Mouse (Mus musculus) lung, adult 2 months (tissue): Measurements from ENCODE around the gene Zfp13.

ENCODE experiments used
- CTCF ChIP-seq: fragments of 200-500 bp; IDR thresholded peaks from 2 replicates; pipeline ENCODE4 v1.5.1; 2011; ENCODE audit warnings: mild to moderate bottlenecking, low read length, control low read depth; ENCODE audit not compliant: insufficient read depth
- POLR2A ChIP-seq: fragments of 200-500 bp; IDR thresholded peaks from 2 replicates; pipeline ENCODE4 v1.6.1; 2011; ENCODE audit warnings: low read depth, mild to moderate bottlenecking, control low read depth, low read length, borderline replicate concordance; ENCODE audit errors: extremely low read depth

- TF ChIP-seq POLR2A (no peak), CTCF (no peak)
These were observed 59.7 kb downstream of the Zfp13 start for GRCm38 (mm10) chr17:23539608-23540007.
